In the genomic region with DNA sequence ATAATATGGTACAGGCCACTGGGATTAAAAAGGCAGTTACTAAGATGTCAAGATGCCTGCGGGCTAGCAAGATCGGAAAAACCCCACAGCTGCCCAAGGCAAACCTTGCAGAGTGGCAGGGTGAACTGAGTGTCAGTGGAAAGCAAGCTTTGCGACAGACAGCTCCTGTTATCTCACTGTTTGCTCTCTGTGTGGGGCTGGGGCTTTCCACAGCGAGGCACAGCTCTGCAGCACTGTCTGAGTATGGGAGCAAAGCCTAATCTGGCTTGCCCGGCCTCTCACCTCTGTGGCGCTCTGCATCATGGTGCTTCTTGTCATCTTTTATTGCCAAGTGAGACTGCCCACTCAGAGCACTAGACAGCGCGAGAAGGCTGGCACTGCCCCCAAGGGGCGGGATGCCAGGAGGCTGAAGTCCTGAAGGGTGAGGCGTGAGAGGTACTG, we compare ENCODE assay signal across 10 mouse cellular contexts. TPM values are rescaled to one million over a fixed set of nuclear protein-coding genes. Genes with fewer than 3 reads are reported as not detected.
A peak's percentile ranks its signal among the peaks of the same experiment; 100 is the strongest.
DNase-seq lines count a peak whose midpoint lies in the region; ATAC-seq and TF ChIP-seq lines count a peak whose summit lies in the region.
"Had no signal": no experiment of that assay in that cellular context is flagged by ENCODE, and none has a peak within 500 bp of the region (broad histone marks: within the 10 kb centered on the region; RNA-seq: fewer than 3 reads in every experiment).

No protein-coding gene starts in this region.

- no peaks in the 10 kb centered on the region for H3K9me3 ChIP-seq in heart, embryonic 16.5 days (replicated peaks; ENCODE audit: control insufficient read depth, low read length)
- no peaks in the 10 kb centered on the region for H3K9me3 ChIP-seq in neural tube, embryonic 11.5 days (ENCODE audit: control insufficient read depth, low read length)
- H3K9me3 ChIP-seq in forebrain, embryonic 15.5 days = no peaks in the 10 kb centered on the region

- peaks cover 2% of the 10 kb centered on the region; the same call in 1 of the 2 replicates for H3K4me1 ChIP-seq in heart, embryonic 16.5 days (ENCODE audit: control insufficient read depth, insufficient read depth, low read length)
- no peaks in the 10 kb centered on the region for H3K4me1 ChIP-seq in heart, adult 2 months (ENCODE audit: control insufficient read depth, insufficient read depth, low read length)
- 0 out of 2 replicates have a peak, but pooled peaks cover 4% of the 10 kb centered on the region for H3K4me1 ChIP-seq in neural tube, embryonic 11.5 days (ENCODE audit: control insufficient read depth, insufficient read depth, low read length)
- peaks cover 24% of the 10 kb centered on the region for H3K4me1 ChIP-seq in forebrain, embryonic 15.5 days

- TF ChIP-seq EP300 in heart, adult 2 months (IDR thresholded peaks at IDR 0.05; ENCODE audit: insufficient read depth, low read depth, low read length) = no peak

- no peaks in the 10 kb centered on the region for H3K79me2 ChIP-seq in heart, adult 2 months (replicated peaks; ENCODE audit: control insufficient read depth, insufficient read depth, low read length)

- intact Hi-C loops in heart, adult 2 months (cut with DNase I) = no loop called here

- TF ChIP-seq CTCF in heart, adult 2 months (IDR thresholded peaks at IDR 0.05) = no peak

- H3K9ac ChIP-seq in heart, embryonic 16.5 days (ENCODE audit: low read length) = no peak overlapping the region
- H3K9ac ChIP-seq in heart, adult 2 months (ENCODE audit: low read depth, low read length) = no peak overlapping the region
- no peak overlapping the region for H3K9ac ChIP-seq in neural tube, embryonic 11.5 days (ENCODE audit: low read length)
- H3K9ac ChIP-seq in forebrain, embryonic 15.5 days (replicated peaks) = no peak overlapping the region

- DNase-seq in heart, adult 2 months = no peak
- DNase-seq in neural tube, embryonic 11.5 days (ENCODE audit: low spot score) = peak; percentile 22
- DNase-seq in neural tube, embryonic 10.5 days (ENCODE audit: extremely low spot score, low spot score) = no peak
- DNase-seq in retina, embryonic 14.5 days (ENCODE audit: low spot score) = peak; percentile 55
- DNase-seq in ovary, postnatal 36 days (ENCODE audit: low spot score) = no peak
- DNase-seq in frontal cortex, postnatal 10 days (ENCODE audit: low spot score in 2 of 2) = no peak
- DNase-seq: kidney, adult 8-10 months had no signal

- H3K4me2 ChIP-seq in heart, embryonic 16.5 days (ENCODE audit: low read depth, low read length) = no peak overlapping the region
- no peak overlapping the region for H3K4me2 ChIP-seq in neural tube, embryonic 11.5 days (ENCODE audit: low read depth)
- H3K4me2 ChIP-seq in forebrain, embryonic 15.5 days (replicated peaks) = no peak overlapping the region

- 48% methylated on average over 10 of the region's 10 CpGs for WGBS in heart, embryonic 16.5 days
- WGBS in heart, adult 2 months = 76% methylated on average over 10 of the region's 10 CpGs
- WGBS in neural tube, embryonic 11.5 days = 70% methylated on average over 10 of the region's 10 CpGs
- WGBS in forebrain, embryonic 15.5 days = 22% methylated on average over 10 of the region's 10 CpGs

- no peak for TF ChIP-seq POLR2A in heart, adult 2 months (IDR thresholded peaks at IDR 0.05; ENCODE audit: insufficient read depth, low read depth, low read length)

- ATAC-seq in heart, embryonic 16.5 days (replicated peaks; ENCODE audit: extremely low read depth, insufficient read depth, low FRiP score) = peak; percentile 41; the same call in 1 of the 2 replicates
- ATAC-seq in neural tube, embryonic 11.5 days (ENCODE audit: insufficient read depth, low FRiP score, low TSS enrichment) = no peak; the same call in 1 of the 2 replicates
- ATAC-seq in forebrain, embryonic 15.5 days (replicated peaks) = peak; percentile 82

- peaks cover 8% of the 10 kb centered on the region for H3K27me3 ChIP-seq in heart, embryonic 16.5 days (ENCODE audit: control insufficient read depth, insufficient read depth, low read length)
- H3K27me3 ChIP-seq in heart, adult 2 months (ENCODE audit: control insufficient read depth, insufficient read depth, low read length) = no peaks in the 10 kb centered on the region
- H3K27me3 ChIP-seq in neural tube, embryonic 11.5 days (ENCODE audit: control insufficient read depth, insufficient read depth, low read length) = no peaks in the 10 kb centered on the region
- no peaks in the 10 kb centered on the region for H3K27me3 ChIP-seq in forebrain, embryonic 15.5 days

- no peak overlapping the region for H3K27ac ChIP-seq in heart, embryonic 16.5 days (ENCODE audit: low read length)
- no peak overlapping the region for H3K27ac ChIP-seq in heart, adult 2 months
- no peak overlapping the region for H3K27ac ChIP-seq in neural tube, embryonic 11.5 days (ENCODE audit: low read depth, low read length)
- H3K27ac ChIP-seq in forebrain, embryonic 15.5 days (replicated peaks) = no peak overlapping the region

- no peak overlapping the region for H3K4me3 ChIP-seq in heart, embryonic 16.5 days (ENCODE audit: low read length)
- no peak overlapping the region for H3K4me3 ChIP-seq in heart, adult 2 months
- H3K4me3 ChIP-seq in neural tube, embryonic 11.5 days (ENCODE audit: low read depth, low read length) = no peak overlapping the region
- H3K4me3 ChIP-seq in forebrain, embryonic 15.5 days = no peak overlapping the region
- H3K4me3 ChIP-seq: myocyte had no signal

- H3K36me3 ChIP-seq in heart, embryonic 16.5 days (ENCODE audit: control insufficient read depth, insufficient read depth) = no peaks in the 10 kb centered on the region
- H3K36me3 ChIP-seq in heart, adult 2 months (ENCODE audit: control insufficient read depth, insufficient read depth, low read length) = no peaks in the 10 kb centered on the region; the same call in 1 of the 2 replicates
- no peaks in the 10 kb centered on the region for H3K36me3 ChIP-seq in neural tube, embryonic 11.5 days (ENCODE audit: control insufficient read depth, insufficient read depth, low read length)
- H3K36me3 ChIP-seq in forebrain, embryonic 15.5 days = peaks cover under 1% of the 10 kb centered on the region; the same call in 1 of the 2 replicates

RNA-seq across cellular contexts. Expression of a gene that starts 42.8 kb away (rescaled TPM):
- polyA plus RNA-seq in heart, embryonic 16.5 days (2015; fragmentation: Nextera tagmentation; extraction: Ambion mirVana) = 6.2 and 6.4 TPM in 2 replicates
- 1 to 10 TPM; 8.2 to 9.5 TPM for total RNA-seq in heart, adult 2 months (2021)
- 8.8 and 8.9 TPM in 2 replicates for polyA plus RNA-seq in heart, adult 2 months (2012; rRNA removed)
- 46.4 and 51.9 TPM in 2 replicates for polyA plus RNA-seq in neural tube, embryonic 11.5 days (2014; fragmentation: Nextera tagmentation; extraction: Ambion mirVana)
- polyA plus RNA-seq in forebrain, embryonic 15.5 days (2015; fragmentation: Nextera tagmentation; extraction: Ambion mirVana) = 38.2 and 40.0 TPM in 2 replicates

Comparison
In these comparisons a context has a peak if more than half of its experiments do, and no peak if none do; other contexts are left out.
1. DNase-seq: peak in neural tube, embryonic 11.5 days (single experiment) and retina, embryonic 14.5 days (single experiment); none in heart, adult 2 months (0 of 2), neural tube, embryonic 10.5 days (single experiment), ovary, postnatal 36 days (single experiment) and frontal cortex, postnatal 10 days (0 of 2).